Mouse (Mus musculus): ENCODE results near the gene Zmiz1.

The Zmiz1 gene

GRCm38 (mm10) chr14:25602018-25602417 lies 143.0 kb downstream of the Zmiz1 start:
- Histone ChIP-seq H3K9me3 (ENCODE audit: low read length) (no peaks in the 10 kb centered on the region), H3K4me3 (replicated peaks; ENCODE audit: low read length) (no peak overlapping the region), H3K4me1 (replicated peaks; ENCODE audit: low read depth, low read length) (peaks cover 60% of the 10 kb centered on the region), H3K36me3 (ENCODE audit: insufficient read depth, low read length) (no peaks in the 10 kb centered on the region), H3K27me3 (ENCODE audit: insufficient read depth, low read length) (peaks cover 86% of the 10 kb centered on the region)
- no peak for TF ChIP-seq CTCF (conservative IDR thresholded peaks at IDR 0.05; ENCODE audit: low read length)
- no peak for TF ChIP-seq POU5F1 (IDR thresholded peaks at IDR 0.05; ENCODE audit: borderline replicate concordance, low read length)
- TF ChIP-seq NANOG (IDR thresholded peaks at IDR 0.05; ENCODE audit: borderline replicate concordance, low read length): no peak

GRCm38 (mm10) chr14:25604395-25605142 lies 145.6 kb downstream of the Zmiz1 start:
- Histone ChIP-seq H3K27me3 (ENCODE audit: insufficient read depth, low read length) (peaks cover 75% of the 10 kb centered on the region), H3K36me3 (ENCODE audit: insufficient read depth, low read length) (no peaks in the 10 kb centered on the region), H3K4me3 (replicated peaks; ENCODE audit: low read length) (peak overlapping the region; percentile 56), H3K9me3 (ENCODE audit: low read length) (no peaks in the 10 kb centered on the region), H3K4me1 (replicated peaks; ENCODE audit: low read depth, low read length) (peaks cover 68% of the 10 kb centered on the region)
- TF ChIP-seq NANOG (IDR thresholded peaks at IDR 0.05; ENCODE audit: borderline replicate concordance, low read length) (peak; percentile 95), POU5F1 (IDR thresholded peaks at IDR 0.05; ENCODE audit: borderline replicate concordance, low read length) (peak; percentile 40; the same call in 1 of the 2 replicates), CTCF (conservative IDR thresholded peaks at IDR 0.05; ENCODE audit: low read length) (no peak)

GRCm38 (mm10) chr14:25606372-25607140 lies 147.6 kb downstream of the Zmiz1 start:
- TF ChIP-seq CTCF (conservative IDR thresholded peaks at IDR 0.05; ENCODE audit: low read length): no peak
- TF ChIP-seq POU5F1 (IDR thresholded peaks at IDR 0.05; ENCODE audit: borderline replicate concordance, low read length): no peak
- H3K4me3 ChIP-seq (replicated peaks; ENCODE audit: low read length): peak overlapping the region; percentile 86

GRCm38 (mm10) chr14:25607141-25607967 lies 148.4 kb downstream of the Zmiz1 start:
- no peak for TF ChIP-seq CTCF (conservative IDR thresholded peaks at IDR 0.05; ENCODE audit: low read length)
- no peak for TF ChIP-seq POU5F1 (IDR thresholded peaks at IDR 0.05; ENCODE audit: borderline replicate concordance, low read length)
- TF ChIP-seq NANOG (IDR thresholded peaks at IDR 0.05; ENCODE audit: borderline replicate concordance, low read length): no peak
- peak overlapping the region; percentile 86 for H3K4me3 ChIP-seq (replicated peaks; ENCODE audit: low read length)
- H3K36me3 ChIP-seq (ENCODE audit: insufficient read depth, low read length): peaks cover 5% of the 10 kb centered on the region; the same call in 1 of the 2 replicates
- no peaks in the 10 kb centered on the region for H3K9me3 ChIP-seq (ENCODE audit: low read length)
- H3K4me1 ChIP-seq (replicated peaks; ENCODE audit: low read depth, low read length): peaks cover 79% of the 10 kb centered on the region
- peaks cover 71% of the 10 kb centered on the region for H3K27me3 ChIP-seq (ENCODE audit: insufficient read depth, low read length)

More at GRCm38 (mm10) chr14:25606372-25607140, 147.6 kb downstream of the Zmiz1 start:
- Histone ChIP-seq H3K4me1 (replicated peaks; ENCODE audit: low read depth, low read length) (peaks cover 72% of the 10 kb centered on the region), H3K27me3 (ENCODE audit: insufficient read depth, low read length) (peaks cover 76% of the 10 kb centered on the region), H3K9me3 (ENCODE audit: low read length) (no peaks in the 10 kb centered on the region), H3K36me3 (ENCODE audit: insufficient read depth, low read length) (peaks cover 2% of the 10 kb centered on the region; the same call in 1 of the 2 replicates)

GRCm38 (mm10) chr14:25607968-25608491 lies 149.0 kb downstream of the Zmiz1 start:
- Histone ChIP-seq H3K4me1 (replicated peaks; ENCODE audit: low read depth, low read length) (peaks cover 79% of the 10 kb centered on the region), H3K9me3 (ENCODE audit: low read length) (no peaks in the 10 kb centered on the region), H3K36me3 (ENCODE audit: insufficient read depth, low read length) (peaks cover 5% of the 10 kb centered on the region; the same call in 1 of the 2 replicates), H3K4me3 (replicated peaks; ENCODE audit: low read length) (peak overlapping the region; percentile 86), H3K27me3 (ENCODE audit: insufficient read depth, low read length) (peaks cover 70% of the 10 kb centered on the region)
- TF ChIP-seq NANOG (IDR thresholded peaks at IDR 0.05; ENCODE audit: borderline replicate concordance, low read length) (no peak), CTCF (conservative IDR thresholded peaks at IDR 0.05; ENCODE audit: low read length) (no peak), POU5F1 (IDR thresholded peaks at IDR 0.05; ENCODE audit: borderline replicate concordance, low read length) (no peak)

- Histone ChIP-seq H3K4me1 (replicated peaks; ENCODE audit: low read depth, low read length) (peaks cover 73% of the 10 kb centered on the region), H3K4me3 (replicated peaks; ENCODE audit: low read length) (peak overlapping the region; percentile 86), H3K9me3 (ENCODE audit: low read length) (no peaks in the 10 kb centered on the region), H3K27me3 (ENCODE audit: insufficient read depth, low read length) (peaks cover 69% of the 10 kb centered on the region), H3K36me3 (ENCODE audit: insufficient read depth, low read length) (peaks cover 5% of the 10 kb centered on the region; the same call in 1 of the 2 replicates)
- TF ChIP-seq POU5F1 (IDR thresholded peaks at IDR 0.05; ENCODE audit: borderline replicate concordance, low read length) (no peak), CTCF (conservative IDR thresholded peaks at IDR 0.05; ENCODE audit: low read length) (no peak), NANOG (IDR thresholded peaks at IDR 0.05; ENCODE audit: borderline replicate concordance, low read length) (no peak)
Observed at GRCm38 (mm10) chr14:25608618-25609017, 149.6 kb downstream of the Zmiz1 start.

GRCm38 (mm10) chr14:25609355-25609754 lies 150.4 kb downstream of the Zmiz1 start:
- H3K27me3 ChIP-seq (ENCODE audit: insufficient read depth, low read length): peaks cover 64% of the 10 kb centered on the region
- TF ChIP-seq POU5F1 (IDR thresholded peaks at IDR 0.05; ENCODE audit: borderline replicate concordance, low read length): no peak
- no peak for TF ChIP-seq NANOG (IDR thresholded peaks at IDR 0.05; ENCODE audit: borderline replicate concordance, low read length)
- no peak for TF ChIP-seq CTCF (conservative IDR thresholded peaks at IDR 0.05; ENCODE audit: low read length)
- peaks cover 68% of the 10 kb centered on the region for H3K4me1 ChIP-seq (replicated peaks; ENCODE audit: low read depth, low read length)
- no peak overlapping the region for H3K4me3 ChIP-seq (replicated peaks; ENCODE audit: low read length)
- no peaks in the 10 kb centered on the region for H3K9me3 ChIP-seq (ENCODE audit: low read length)
- H3K36me3 ChIP-seq (ENCODE audit: insufficient read depth, low read length): peaks cover 5% of the 10 kb centered on the region; the same call in 1 of the 2 replicates
